Mouse (Mus musculus) hindbrain, embryonic 14.5 days (tissue): Measurements from ENCODE around the gene Gm42906. TPM values are rescaled to one million over a fixed set of nuclear protein-coding genes. Genes with fewer than 3 reads are reported as not detected.
A peak's percentile ranks its signal among the peaks of the same experiment; 100 is the strongest.

Experiments
- ATAC-seq: fragments of 200-750 bp; cut with Nextera tagmentation; 2 replicates; pipeline ENCODE4 v1.8.0; 2017; ENCODE audit warnings: moderate number of reproducible peaks, mild to moderate bottlenecking, moderate TSS enrichment, moderate library complexity; ENCODE audit not compliant: low FRiP score
- DNase-seq: peaks from one replicate; pipeline ENCODE4 v3.0.0-alpha.2; 2015; ENCODE audit warnings: low spot score
- H3K27ac ChIP-seq: fragments of 300-500 bp; sonication (generic); 2 replicates; pipeline ENCODE4 v1.5.1; 2014; ENCODE audit warnings: mild to moderate bottlenecking, moderate library complexity
- H3K27me3 ChIP-seq: fragments of 300-500 bp; sonication (generic); 2 replicates; pipeline ENCODE4 v1.6.1; 2014; ENCODE audit warnings: mild to moderate bottlenecking, low read length, mixed read lengths; ENCODE audit not compliant: control insufficient read depth, insufficient read depth
- H3K36me3 ChIP-seq: fragments of 300-500 bp; sonication (generic); replicated peaks from 2 replicates; pipeline ENCODE4 v1.6.1; 2014; ENCODE audit not compliant: control insufficient read depth, insufficient read depth
- H3K4me1 ChIP-seq: fragments of 300-500 bp; sonication (generic); replicated peaks from 2 replicates; pipeline ENCODE4 v1.6.1; 2014; ENCODE audit warnings: antibody characterized with exemption, low read length, mixed read lengths; ENCODE audit not compliant: control insufficient read depth, insufficient read depth
- H3K4me2 ChIP-seq: fragments of 300-500 bp; sonication (generic); replicated peaks from 2 replicates; pipeline ENCODE4 v1.6.1; 2014; ENCODE audit warnings: mild to moderate bottlenecking, moderate library complexity
- H3K4me3 ChIP-seq: fragments of 300-500 bp; sonication (generic); replicated peaks from 2 replicates; pipeline ENCODE4 v1.5.1; 2014; ENCODE audit warnings: mild to moderate bottlenecking, low read length
- H3K9ac ChIP-seq: fragments of 300-500 bp; sonication (generic); 2 replicates; pipeline ENCODE4 v1.6.1; 2014
- H3K9me3 ChIP-seq: fragments of 300-500 bp; sonication (generic); 2 replicates; pipeline ENCODE4 v1.6.1; 2016; ENCODE audit warnings: low read length; ENCODE audit not compliant: control insufficient read depth
- WGBS: fragments of 180-500 bp; shearing (Covaris S2); extraction: QIAGEN DNeasy Blood & Tissue Kit; methylation state at CpG from one replicate; pipeline ENCODE4 v1.1.7; 2014; 5-methylcytosine and 5-hydroxymethylcytosine counted together
- polyA plus RNA-seq: library from polyadenylated mRNA; unstranded; fragments of >200 nt; fragmentation: Nextera tagmentation; extraction: Ambion mirVana; gene quantifications from 2 replicates; pipeline ENCODE4 v1.2.1, GENCODE M21; 2014

The Gm42906 gene
- polyA plus RNA-seq, 1 experiment from 2014 or later: not detected

- no peak overlapping the region for H3K4me3 ChIP-seq
- no peaks in the 10 kb centered on the region for H3K4me1 ChIP-seq
- H3K27ac ChIP-seq: no peak overlapping the region
- H3K9me3 ChIP-seq: no peaks in the 10 kb centered on the region
- H3K36me3 ChIP-seq: no peaks in the 10 kb centered on the region
- no peak overlapping the region for H3K9ac ChIP-seq
- DNase-seq (no peak), ATAC-seq (no peak)
- no peak overlapping the region for H3K4me2 ChIP-seq
- H3K27me3 ChIP-seq: no peaks in the 10 kb centered on the region
- WGBS: 89% methylated on average over 3 of the region's 3 CpGs
Observed at GRCm38 (mm10) chr5:151177171-151177570, 250.8 kb downstream of the Gm42906 start.

DNA sequence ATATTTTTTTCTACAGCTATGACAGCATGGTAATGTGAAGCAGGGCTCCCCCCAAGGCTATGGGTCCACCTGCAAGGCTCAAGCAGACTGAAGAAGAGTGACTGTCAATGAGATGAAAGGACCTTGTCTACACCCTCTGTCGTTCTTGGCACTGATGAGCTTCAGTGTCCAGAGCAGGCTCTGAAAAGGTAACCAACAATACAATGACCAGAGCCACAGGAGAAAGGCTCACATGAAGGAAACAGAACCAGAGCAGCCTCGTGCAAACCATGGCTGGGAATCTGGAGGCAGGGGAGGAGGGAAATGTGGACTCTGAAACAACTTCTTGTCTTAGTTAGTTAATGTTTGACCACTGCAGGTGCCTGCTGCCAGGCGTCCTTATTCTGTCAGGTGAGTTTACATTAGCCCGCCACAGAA, 252.1 kb downstream of the Gm42906 start:
- Histone ChIP-seq H3K4me2 (no peak overlapping the region), H3K27me3 (no peaks in the 10 kb centered on the region), H3K4me1 (no peaks in the 10 kb centered on the region), H3K27ac (no peak overlapping the region), H3K9ac (no peak overlapping the region), H3K4me3 (no peak overlapping the region), H3K9me3 (no peaks in the 10 kb centered on the region), H3K36me3 (no peaks in the 10 kb centered on the region)
- DNase-seq (no peak), ATAC-seq (no peak)
- WGBS: 69% methylated on average over 4 of the region's 4 CpGs

GRCm38 (mm10) chr5:151174485-151175460, 253.2 kb downstream of the Gm42906 start:
- ATAC-seq (no peak), DNase-seq (no peak)
- Histone ChIP-seq H3K9me3 (no peaks in the 10 kb centered on the region), H3K27me3 (no peaks in the 10 kb centered on the region), H3K4me2 (no peak overlapping the region), H3K4me1 (no peaks in the 10 kb centered on the region), H3K27ac (no peak overlapping the region), H3K36me3 (no peaks in the 10 kb centered on the region), H3K9ac (no peak overlapping the region), H3K4me3 (no peak overlapping the region)
- 80% methylated on average over 7 of the region's 7 CpGs for WGBS

DNA sequence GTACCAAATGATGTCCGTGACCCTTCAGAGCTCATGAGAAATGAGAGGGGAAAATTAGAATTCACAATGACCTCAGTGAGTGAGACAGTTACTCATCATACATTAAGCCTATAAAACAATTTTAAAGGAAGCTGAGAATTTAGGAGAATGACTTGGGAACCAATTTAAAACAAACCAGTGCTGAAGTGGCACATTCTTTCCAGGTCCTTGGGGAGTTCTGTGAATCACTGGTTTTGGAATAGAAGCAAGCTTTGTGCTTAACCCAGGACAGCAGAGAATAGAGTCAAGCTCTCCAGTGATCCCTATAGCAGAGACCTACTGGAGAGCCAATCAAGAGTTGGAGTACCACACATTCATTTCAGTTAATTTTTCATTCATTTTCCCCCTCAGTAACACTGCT, 254.2 kb downstream of the Gm42906 start:
- Histone ChIP-seq H3K4me3 (no peak overlapping the region), H3K9me3 (no peaks in the 10 kb centered on the region), H3K36me3 (no peaks in the 10 kb centered on the region), H3K9ac (no peak overlapping the region), H3K4me1 (no peaks in the 10 kb centered on the region), H3K27me3 (no peaks in the 10 kb centered on the region), H3K27ac (no peak overlapping the region), H3K4me2 (no peak overlapping the region)
- DNase-seq: no peak
- 84% methylated on average over 1 of the region's 1 CpGs for WGBS
- no peak for ATAC-seq

- H3K9me3 ChIP-seq: no peaks in the 10 kb centered on the region
- H3K4me2 ChIP-seq: no peak overlapping the region
- no peak overlapping the region for H3K9ac ChIP-seq
- DNase-seq: no peak
- no peaks in the 10 kb centered on the region for H3K36me3 ChIP-seq
- no peak overlapping the region for H3K4me3 ChIP-seq
- no peaks in the 10 kb centered on the region for H3K27me3 ChIP-seq
- ATAC-seq: no peak
- 0 out of 2 replicates have a peak, but pooled peaks cover 10% of the 10 kb centered on the region for H3K4me1 ChIP-seq
- WGBS: 88% methylated on average over 3 of the region's 3 CpGs
- H3K27ac ChIP-seq: no peak overlapping the region
Observed at GRCm38 (mm10) chr5:151170168-151170750, 257.7 kb downstream of the Gm42906 start.

DNA sequence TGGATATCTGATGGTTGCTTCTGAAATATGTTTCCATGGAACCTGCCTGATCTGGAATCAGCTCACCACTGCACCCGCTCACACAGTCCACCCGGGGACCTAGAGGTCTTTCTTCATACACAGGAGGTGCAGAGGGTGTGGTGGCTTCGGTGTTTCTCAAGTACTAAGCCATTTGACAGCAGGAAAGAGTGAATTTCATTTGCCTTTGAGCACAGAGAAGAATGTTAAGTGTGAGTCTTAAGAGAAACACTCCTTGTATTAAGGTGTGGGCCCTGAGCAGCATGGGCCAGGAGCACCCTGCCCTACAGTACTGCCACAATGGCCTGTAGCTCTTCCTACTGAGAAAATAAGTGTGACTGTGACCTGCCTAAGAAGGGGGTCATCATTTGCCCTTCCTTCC, 259.8 kb downstream of the Gm42906 start:
- Histone ChIP-seq H3K4me1 (0 out of 2 replicates have a peak, but pooled peaks cover 13% of the 10 kb centered on the region), H3K9me3 (no peaks in the 10 kb centered on the region), H3K4me3 (no peak overlapping the region), H3K9ac (no peak overlapping the region), H3K27me3 (no peaks in the 10 kb centered on the region), H3K27ac (peak overlapping the region; percentile 43; the same call in 1 of the 2 replicates), H3K4me2 (no peak overlapping the region), H3K36me3 (no peaks in the 10 kb centered on the region)
- DNase-seq (no peak), ATAC-seq (no peak)
- 98% methylated on average over 3 of the region's 3 CpGs for WGBS

DNA sequence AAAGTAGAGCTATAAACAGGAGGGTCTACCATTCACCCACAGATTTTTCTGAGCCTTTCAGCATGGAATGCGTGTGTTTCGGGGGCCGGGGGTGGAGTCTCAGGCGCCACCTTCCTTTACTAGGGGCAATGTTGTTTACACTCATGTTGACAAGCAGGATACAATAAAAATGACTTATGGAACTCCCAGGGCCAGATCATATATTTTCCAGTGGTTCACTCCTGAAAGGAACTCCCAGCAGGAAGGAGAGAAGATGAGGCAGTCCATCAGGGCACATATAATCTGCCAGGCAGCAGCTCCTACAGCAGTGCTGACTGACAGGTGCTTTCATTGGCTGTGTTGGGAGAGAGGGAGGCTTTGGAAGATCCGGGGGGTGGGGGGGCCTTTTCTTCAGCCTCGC, 260.3 kb downstream of the Gm42906 start:
- Histone ChIP-seq H3K4me3 (no peak overlapping the region), H3K27ac (0 out of 2 replicates have a peak overlapping the region, but pooled peaks have one; percentile 29), H3K9me3 (no peaks in the 10 kb centered on the region), H3K27me3 (no peaks in the 10 kb centered on the region), H3K4me1 (0 out of 2 replicates have a peak, but pooled peaks cover 13% of the 10 kb centered on the region), H3K9ac (no peak overlapping the region), H3K4me2 (no peak overlapping the region), H3K36me3 (no peaks in the 10 kb centered on the region)
- 79% methylated on average over 6 of the region's 6 CpGs for WGBS
- ATAC-seq (no peak), DNase-seq (no peak)

GRCm38 (mm10) chr5:151166266-151166665, 261.7 kb downstream of the Gm42906 start:
- ATAC-seq (no peak), DNase-seq (no peak)
- H3K9ac ChIP-seq: no peak overlapping the region
- 77% methylated on average over 5 of the region's 5 CpGs for WGBS
- H3K4me3 ChIP-seq: no peak overlapping the region
- H3K27ac ChIP-seq: no peak overlapping the region
- no peaks in the 10 kb centered on the region for H3K9me3 ChIP-seq
- 0 out of 2 replicates have a peak, but pooled peaks cover 13% of the 10 kb centered on the region for H3K4me1 ChIP-seq
- H3K27me3 ChIP-seq: no peaks in the 10 kb centered on the region
- H3K36me3 ChIP-seq: no peaks in the 10 kb centered on the region
- no peak overlapping the region for H3K4me2 ChIP-seq

GRCm38 (mm10) chr5:151165381-151166016, 262.5 kb downstream of the Gm42906 start:
- Histone ChIP-seq H3K27ac (no peak overlapping the region), H3K9ac (no peak overlapping the region), H3K36me3 (no peaks in the 10 kb centered on the region), H3K4me3 (no peak overlapping the region), H3K9me3 (no peaks in the 10 kb centered on the region), H3K27me3 (no peaks in the 10 kb centered on the region), H3K4me2 (no peak overlapping the region), H3K4me1 (0 out of 2 replicates have a peak, but pooled peaks cover 13% of the 10 kb centered on the region)
- ATAC-seq: no peak
- no peak for DNase-seq
- WGBS: 88% methylated on average over 6 of the region's 6 CpGs
